Mouse (Mus musculus): ENCODE results near the gene Fggy. TPM values are rescaled to one million over a fixed set of nuclear protein-coding genes. Genes with fewer than 3 reads are reported as not detected.

Fggy gene
- total RNA-seq (2021): 1 to 10 TPM; 5.6 to 7.1 TPM
- long read RNA-seq, experiment 1, transcript Fggy-202 (16 exons, 1,891 nt): major isoform, 7 of 11 reads
- long read RNA-seq, experiment 1, partial matches to known transcripts: 0 of 11 reads
- long read RNA-seq, experiment 1, other reads (novel, unspliced or antisense): 4 of 11 reads
- long read RNA-seq, experiment 2, transcript Fggy-202 (16 exons, 1,891 nt): major isoform, 9 of 16 reads
- long read RNA-seq, experiment 2, partial matches to known transcripts: 1 of 16 reads
- long read RNA-seq, experiment 2, other reads (novel, unspliced or antisense): 5 of 16 reads

GRCm38 (mm10) chr4:95557333-95557956, at the start of gene Fggy:
Gene Fggy (plus strand): TSS chr4:95557507.
- DNase-seq: peak; percentile 95

- no peak for DNase-seq
These were observed 49.4 kb upstream of the Fggy start for GRCm38 (mm10) chr4:95507946-95508311.

- DNase-seq: no peak
These were observed 38.9 kb upstream of the Fggy start for GRCm38 (mm10) chr4:95518382-95518781.

GRCm38 (mm10) chr4:95519975-95520642, 37.2 kb upstream of the Fggy start:
- DNase-seq: no peak

- no peak for DNase-seq
These were observed 36.7 kb upstream of the Fggy start for GRCm38 (mm10) chr4:95520643-95521032.

- DNase-seq: peak; percentile 5
These were observed 30.7 kb upstream of the Fggy start for GRCm38 (mm10) chr4:95526588-95526987.

GRCm38 (mm10) chr4:95530757-95531156, 26.6 kb upstream of the Fggy start:
- DNase-seq: no peak

- DNase-seq: no peak
These were observed 23.4 kb upstream of the Fggy start for GRCm38 (mm10) chr4:95533946-95534345.

GRCm38 (mm10) chr4:95541382-95542038, 15.8 kb upstream of the Fggy start:
- no peak for DNase-seq

- DNase-seq: no peak
These were observed 15.1 kb upstream of the Fggy start for GRCm38 (mm10) chr4:95542039-95542790.

GRCm38 (mm10) chr4:95543529-95543928, 13.8 kb upstream of the Fggy start:
- DNase-seq: no peak

- DNase-seq: no peak
These were observed 509 bp upstream of the Fggy start for GRCm38 (mm10) chr4:95556663-95557332.

- no peak for DNase-seq
These were observed 1.1 kb downstream of the Fggy start for GRCm38 (mm10) chr4:95558271-95558888.

- DNase-seq: no peak
These were observed 14.3 kb downstream of the Fggy start for GRCm38 (mm10) chr4:95571621-95572020.

- no peak for DNase-seq
These were observed 16.4 kb downstream of the Fggy start for GRCm38 (mm10) chr4:95573704-95574103.

GRCm38 (mm10) chr4:95575411-95575911, 18.2 kb downstream of the Fggy start:
- DNase-seq: no peak

- no peak for DNase-seq
These were observed 21.9 kb downstream of the Fggy start for GRCm38 (mm10) chr4:95579183-95579582.

- no peak for DNase-seq
These were observed 26.9 kb downstream of the Fggy start for GRCm38 (mm10) chr4:95584107-95584762.

- no peak for DNase-seq
These were observed 29.1 kb downstream of the Fggy start for GRCm38 (mm10) chr4:95586274-95587001.

All from gastrocnemius, postnatal 25 days (tissue).